Mouse (Mus musculus) thymus, postnatal 14 days (tissue): Measurements from ENCODE around the gene Prl2b1.

Experiments used
- DNase-seq: peaks from one replicate; pipeline ENCODE4 v3.0.0; 2021

Prl2b1 gene

DNA sequence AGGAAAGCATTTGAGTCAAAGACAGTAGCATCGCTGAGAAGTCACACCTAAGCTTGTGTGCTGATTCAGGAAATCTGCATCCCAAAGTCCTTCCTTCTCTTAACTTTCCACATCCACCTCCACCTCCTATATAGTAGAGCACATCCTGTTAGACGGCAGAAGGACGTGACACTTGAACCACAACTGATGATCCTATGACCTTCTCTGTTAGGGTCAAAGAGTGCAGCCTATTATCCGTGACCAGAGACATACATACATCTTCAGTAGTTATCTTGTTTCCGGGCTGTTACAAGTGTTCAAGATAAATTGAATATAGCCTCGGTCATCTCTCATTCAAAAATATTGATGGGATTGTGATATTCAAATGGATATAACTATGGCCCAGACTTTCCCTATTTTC is at the start of gene Prl2b1:
Gene Prl2b1, minus strand, starts transcription at position 101 of the 400 bp plus-strand sequence.
- DNase-seq, result no peak

DNA sequence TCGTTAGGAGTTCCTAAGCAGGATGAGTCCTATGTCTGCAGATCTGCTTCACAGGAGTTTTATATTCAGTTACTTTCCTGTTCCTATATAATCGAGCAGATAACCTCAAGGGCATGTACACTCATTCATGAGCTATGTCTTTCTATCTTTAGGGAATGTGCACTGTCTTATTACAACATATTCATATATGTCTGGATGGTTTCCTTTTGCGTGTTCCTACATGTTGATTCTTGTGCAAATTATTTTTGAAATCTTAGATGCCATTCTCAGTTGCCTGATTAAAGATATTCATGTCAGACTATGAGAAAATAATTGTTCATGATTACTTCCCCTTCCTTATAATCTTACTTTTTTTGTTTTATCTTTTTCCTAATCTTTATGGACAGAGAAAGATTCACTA is 47.9 kb upstream of the Prl2b1 start, which contains the start of gene Prl8a6:
Gene Prl8a6, minus strand, starts transcription at position 101 of the 400 bp plus-strand sequence.
- no peak for DNase-seq

DNA sequence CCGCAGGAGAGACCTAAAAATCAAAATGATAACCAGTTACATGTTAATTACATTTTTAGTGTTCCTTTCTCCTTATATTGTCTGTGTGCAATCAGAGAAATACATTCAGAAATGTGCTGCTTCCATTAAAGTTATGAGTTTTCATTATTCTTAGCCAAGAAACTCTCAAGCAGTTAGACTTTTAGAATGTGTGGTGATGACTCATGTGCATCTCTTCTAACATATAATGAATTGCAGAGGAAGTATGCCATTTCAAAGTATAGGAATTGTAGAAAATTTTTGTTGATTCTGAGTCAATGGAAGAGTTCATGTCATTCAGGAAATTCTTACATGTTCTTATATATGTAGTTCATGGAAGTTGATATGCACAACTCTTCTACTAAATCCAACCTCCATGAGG is 42.5 kb upstream of the Prl2b1 start:
- no peak for DNase-seq

DNA sequence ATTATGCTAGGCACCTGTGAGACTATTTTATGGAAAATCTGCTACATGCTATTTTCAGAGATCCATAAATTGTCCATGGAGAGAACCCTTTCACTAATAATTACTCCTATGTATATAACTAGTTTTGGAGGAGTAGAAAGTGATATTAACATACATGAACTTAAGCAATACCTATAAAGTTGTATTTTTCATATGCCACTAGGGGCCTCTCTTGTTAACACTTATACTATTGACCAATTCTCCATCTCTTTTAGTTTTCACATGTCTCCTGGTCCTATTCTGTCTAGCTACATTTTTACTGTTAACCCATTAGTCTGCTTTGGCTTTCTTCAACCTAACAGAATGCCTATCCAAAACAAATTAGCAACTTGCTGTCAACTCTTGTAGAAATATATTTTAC is 23.0 kb upstream of the Prl2b1 start:
- no peak for DNase-seq

DNA sequence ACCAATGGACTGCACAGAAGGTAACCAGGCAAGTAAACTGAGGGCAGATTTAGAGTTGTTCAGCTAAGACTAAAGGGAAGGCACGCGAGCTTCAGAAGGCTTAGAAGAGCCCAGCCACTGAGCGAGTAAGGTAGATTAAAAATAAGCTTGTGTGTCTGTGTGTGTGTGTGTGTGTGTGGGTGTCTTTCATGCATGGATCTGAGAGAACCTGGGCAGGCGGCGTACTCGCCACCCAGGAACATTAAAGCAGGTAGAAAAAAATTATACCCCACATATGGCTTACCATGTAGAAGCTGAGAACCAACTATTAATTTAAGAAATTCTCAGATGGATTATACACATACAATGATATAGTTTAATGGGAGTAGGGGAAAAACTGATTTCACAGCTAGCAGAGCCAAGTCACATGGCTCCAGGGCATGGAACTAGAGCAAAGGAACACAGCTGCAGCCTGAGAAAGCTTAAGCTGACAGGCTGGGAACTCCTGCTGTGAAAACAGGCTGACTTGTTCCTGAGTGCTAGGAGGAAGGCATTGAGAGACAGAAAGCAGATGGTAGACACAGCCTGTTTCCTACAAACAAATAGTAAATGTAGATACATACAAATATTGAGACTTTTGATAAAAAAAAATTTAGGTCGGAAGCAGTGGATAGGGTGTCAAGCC is 8.5 kb upstream of the Prl2b1 start:
- no peak for DNase-seq

DNA sequence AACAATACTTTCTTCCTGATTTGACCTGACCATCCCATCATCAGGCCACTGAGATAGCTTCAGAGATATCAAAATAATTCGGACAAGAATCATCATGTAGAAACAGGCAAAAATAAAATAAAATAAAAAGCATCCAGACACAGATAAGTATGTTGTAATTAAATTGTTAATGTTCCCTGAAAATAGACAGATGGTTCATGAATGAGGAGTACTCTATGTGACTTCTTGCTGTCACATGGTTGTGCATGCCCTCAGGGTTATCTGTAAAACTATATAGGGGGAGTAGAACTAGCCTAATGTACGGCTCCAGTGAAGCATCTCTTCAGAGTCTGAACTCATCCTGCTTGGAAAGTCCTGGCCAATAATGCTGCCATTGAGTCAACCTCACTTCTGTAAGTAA is 45.3 kb downstream of the Prl2b1 start, which contains the start of gene Prl8a2:
Gene Prl8a2, plus strand, starts transcription at position 301 of the 400 bp plus-strand sequence.
- no peak for DNase-seq

DNA sequence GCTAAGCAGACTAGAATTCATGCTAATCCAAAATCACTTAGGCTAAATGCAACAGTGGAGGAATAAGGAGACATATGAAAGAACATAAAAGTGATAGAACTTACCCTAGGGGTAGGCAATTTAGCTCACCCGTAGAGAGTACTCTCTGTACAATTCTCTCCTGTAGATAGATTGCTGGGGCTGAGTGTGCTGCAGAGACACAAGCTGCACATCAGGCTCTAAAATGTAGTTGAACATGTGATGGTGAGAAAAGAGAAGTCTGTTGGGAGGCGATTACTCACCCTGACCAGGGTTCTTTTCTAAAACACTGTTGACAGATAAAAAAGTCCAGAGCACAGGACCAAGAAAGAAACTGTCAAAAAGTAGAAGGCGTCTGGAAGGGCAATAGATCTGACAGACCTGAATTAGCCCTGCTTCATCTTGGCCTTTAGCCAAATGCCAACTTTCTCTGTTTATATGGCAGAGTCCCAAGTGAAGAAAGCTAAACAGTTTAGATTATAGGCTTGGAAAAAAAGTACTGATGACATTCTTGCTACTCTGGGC is 47.8 kb downstream of the Prl2b1 start:
- no peak for DNase-seq

DNA sequence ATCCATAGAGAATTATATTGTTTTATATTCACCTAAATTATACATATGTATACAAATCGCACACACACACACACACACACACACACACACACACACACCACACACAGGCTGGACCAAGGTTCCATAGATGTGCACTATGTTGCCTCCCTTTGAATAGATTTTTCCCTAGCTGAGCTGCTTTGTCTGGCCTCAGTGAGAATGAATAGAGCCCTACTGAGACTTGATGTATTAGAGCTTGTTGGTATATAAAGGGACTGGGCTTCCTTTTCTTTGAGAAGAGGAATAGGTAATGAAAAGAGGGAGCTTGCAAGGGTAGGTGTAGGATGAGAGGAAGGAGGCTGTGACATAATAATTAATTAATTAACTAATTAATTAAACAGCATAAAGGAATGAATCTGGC is 55.7 kb downstream of the Prl2b1 start:
- DNase-seq, result no peak
